Mouse (Mus musculus) thymus, postnatal 25 days (tissue): Measurements from ENCODE around the gene Dixdc1.
"Not testable (repeated sequence)": the region's sequence is repeated elsewhere in the genome, so short reads cannot be mapped to it uniquely, and the experiment has no call there.

Experiments used
- DNase-seq: peaks from one replicate; pipeline ENCODE4 v3.0.0; 2022

Dixdc1 gene

GRCm38 (mm10) chr9:50646826-50647370 is 92.4 kb downstream of the Dixdc1 start:
- DNase-seq: no peak

- no peak for DNase-seq
Measured at GRCm38 (mm10) chr9:50634270-50634669, 105.0 kb downstream of the Dixdc1 start.

GRCm38 (mm10) chr9:50633059-50633458 is 106.3 kb downstream of the Dixdc1 start:
- DNase-seq: no peak

- no peak for DNase-seq
Measured at GRCm38 (mm10) chr9:50632016-50632688, 107.2 kb downstream of the Dixdc1 start.

GRCm38 (mm10) chr9:50630903-50631302 is 108.4 kb downstream of the Dixdc1 start:
- not testable (repeated sequence) for DNase-seq

- DNase-seq: no peak
Measured at GRCm38 (mm10) chr9:50617794-50618330, 121.5 kb downstream of the Dixdc1 start.

- DNase-seq: peak; percentile 90
Measured at GRCm38 (mm10) chr9:50616766-50617603, 122.3 kb downstream of the Dixdc1 start, which contains the start of the genes Pih1d2 and Nkapd1. Gene Pih1d2, plus strand, starts transcription at chr9:50617321. Gene Nkapd1, minus strand, starts transcription at chr9:50617464.

- DNase-seq: no peak
Measured at GRCm38 (mm10) chr9:50616161-50616560, 123.2 kb downstream of the Dixdc1 start.
